Mouse (Mus musculus): ENCODE measurements around the gene Dlg4. TPM values are rescaled to one million over a fixed set of nuclear protein-coding genes. Genes with fewer than 3 reads are reported as not detected.

Dlg4 gene
- total RNA-seq, 2 experiments from 2014 or later = 846 to 862 TPM

Small RNA genes within 50 kb of the gene (microRNA-seq; reads per million reads assigned to microRNA genes)
- gene Gm44349 (0 reads per million in 2 experiments), gene Mir324 (6,279 to 6,581 reads per million in 2 experiments)

Other genes starting within 250 kb of the Dlg4 start
- gene Chrnb1, start 221.0 kb upstream of the Dlg4 start, total RNA-seq (2021) = 1 to 10 TPM in 1 of 2 experiments, under 1 TPM in 1; 0.52 to 1.0 TPM
- gene Fgf11, start 215.1 kb upstream of the Dlg4 start, total RNA-seq (2021) = 10 to 100 TPM; 27.4 to 27.6 TPM
- not detected for gene Tmem102, start 211.3 kb upstream of the Dlg4 start, total RNA-seq (2021)
- not detected for gene Gm39566, start 201.6 kb upstream of the Dlg4 start, total RNA-seq (2021)
- not detected for gene Spem2, start 198.5 kb upstream of the Dlg4 start, total RNA-seq (2021)
- under 1 TPM in 1 of 2 experiments, not detected in 1; 0.62 TPM for gene Spem1, start 194.8 kb upstream of the Dlg4 start, total RNA-seq (2021)
- gene Nlgn2, start 179.2 kb upstream of the Dlg4 start, total RNA-seq (2021) = 100 to 1,000 TPM; 191 to 196 TPM
- 100 to 1,000 TPM; 110 to 117 TPM for gene Tmem256, start 178.4 kb upstream of the Dlg4 start, total RNA-seq (2021)
- 10 to 100 TPM; 15.9 to 16.1 TPM for gene Plscr3, start 170.6 kb upstream of the Dlg4 start, total RNA-seq (2021)
- gene Tnk1, start 158.2 kb upstream of the Dlg4 start, total RNA-seq (2021) = not detected
- not detected for gene Tmem95, start 138.9 kb upstream of the Dlg4 start, total RNA-seq (2021)
- gene Kctd11, start 135.5 kb upstream of the Dlg4 start, total RNA-seq (2021) = 1 to 10 TPM; 1.3 to 1.4 TPM
- gene Acap1, start 121.4 kb upstream of the Dlg4 start, total RNA-seq (2021) = not detected
- under 1 TPM; 0.17 to 0.58 TPM for gene 2810408A11Rik, start 116.0 kb upstream of the Dlg4 start, total RNA-seq (2021)
- gene Neurl4, start 115.9 kb upstream of the Dlg4 start, total RNA-seq (2021) = 100 to 1,000 TPM; 108 to 114 TPM
- gene Gps2, start 103.1 kb upstream of the Dlg4 start, total RNA-seq (2021) = 10 to 100 TPM; 35.7 to 36.1 TPM
- gene Eif5a, start 95.0 kb upstream of the Dlg4 start, total RNA-seq (2021) = 100 to 1,000 TPM; 438 to 463 TPM
- 1 to 10 TPM; 8.7 to 9.2 TPM for gene Ybx2, start 81.1 kb upstream of the Dlg4 start, total RNA-seq (2021)
- gene Slc2a4, start 68.8 kb upstream of the Dlg4 start, total RNA-seq (2021) = 1 to 10 TPM; 3.4 to 3.5 TPM
- gene Cldn7, start 52.2 kb upstream of the Dlg4 start, total RNA-seq (2021) = not detected
- gene Ctdnep1, start 35.8 kb upstream of the Dlg4 start, total RNA-seq (2021) = 100 to 1,000 TPM; 110 to 111 TPM
- 10 to 100 TPM; 76.7 to 80.1 TPM for gene Elp5, start 34.4 kb upstream of the Dlg4 start, total RNA-seq (2021)
- gene Gabarap, start 25.8 kb upstream of the Dlg4 start, total RNA-seq (2021) = 100 to 1,000 TPM; 238 to 240 TPM
- gene Phf23, start 21.2 kb upstream of the Dlg4 start, total RNA-seq (2021) = 10 to 100 TPM; 50.3 TPM
- gene Dvl2, start 16.3 kb upstream of the Dlg4 start, total RNA-seq (2021) = 10 to 100 TPM; 33.0 to 38.7 TPM
- gene Acadvl, start 1.5 kb upstream of the Dlg4 start, total RNA-seq (2021) = 10 to 100 TPM; 56.4 to 67.1 TPM
- under 1 TPM; 0.84 to 0.99 TPM for gene Asgr1, start 37.1 kb downstream of the Dlg4 start, total RNA-seq (2021)
- not detected for gene Asgr2, start 75.7 kb downstream of the Dlg4 start, total RNA-seq (2021)
- gene Mgl2, start 113.4 kb downstream of the Dlg4 start, total RNA-seq (2021) = under 1 TPM; 0.45 to 0.66 TPM
- under 1 TPM; 0.71 to 0.92 TPM for gene Clec10a, start 139.3 kb downstream of the Dlg4 start, total RNA-seq (2021)
- gene Slc16a11, start 195.8 kb downstream of the Dlg4 start, total RNA-seq (2021) = 10 to 100 TPM; 28.6 to 30.6 TPM
- gene Slc16a13, start 204.1 kb downstream of the Dlg4 start, total RNA-seq (2021) = 1 to 10 TPM; 6.2 to 9.0 TPM
- gene Bcl6b, start 212.9 kb downstream of the Dlg4 start, total RNA-seq (2021) = 1 to 10 TPM in 1 of 2 experiments, under 1 TPM in 1; 0.92 to 1.1 TPM
- gene 0610010K14Rik, start 221.0 kb downstream of the Dlg4 start, total RNA-seq (2021) = 10 to 100 TPM; 39.7 to 45.9 TPM
- 1 to 10 TPM; 5.6 to 6.7 TPM for gene Gm21988, start 222.9 kb downstream of the Dlg4 start, total RNA-seq (2021)
- 100 to 1,000 TPM; 262 to 272 TPM for gene Rnasek, start 222.9 kb downstream of the Dlg4 start, total RNA-seq (2021)
- gene Alox12, start 238.4 kb downstream of the Dlg4 start, total RNA-seq (2021) = under 1 TPM; 0.15 to 0.27 TPM

Measured in layer of hippocampus, adult 18-20 months (tissue).